Mouse (Mus musculus) heart, adult 2 months (tissue): ENCODE data around the gene Dse. TPM values are rescaled to one million over a fixed set of nuclear protein-coding genes. Genes with fewer than 3 reads are reported as not detected.
A peak's percentile ranks its signal among the peaks of the same experiment; 100 is the strongest.

Experiments
- DNase-seq, 2 experiments: peaks; one replicate each; pipeline ENCODE4 v3.0.0; 2021
- H3K27ac ChIP-seq: fragments of 200-600 bp; 2 replicates; pipeline ENCODE4 v1.8.1; 2022
- H3K27me3 ChIP-seq: fragments of 200-500 bp; 2 replicates; pipeline ENCODE4 v1.6.1; 2012; ENCODE audit warnings: mild to moderate bottlenecking, low read length, inconsistent platforms, mixed read lengths; ENCODE audit not compliant: control insufficient read depth, insufficient read depth
- H3K36me3 ChIP-seq: fragments of 200-500 bp; 2 replicates; pipeline ENCODE4 v1.6.1; 2012; ENCODE audit warnings: low read length, inconsistent platforms; ENCODE audit not compliant: control insufficient read depth, insufficient read depth
- H3K4me1 ChIP-seq: fragments of 200-500 bp; 2 replicates; pipeline ENCODE4 v1.6.1; 2011; ENCODE audit warnings: low read length; ENCODE audit not compliant: control insufficient read depth, insufficient read depth
- H3K4me3 ChIP-seq: fragments of 200-600 bp; 2 replicates; pipeline ENCODE4 v1.8.1; 2022
- H3K79me2 ChIP-seq: fragments of 200-500 bp; replicated peaks from 2 replicates; pipeline ENCODE4 v1.6.1; 2012; ENCODE audit warnings: mild to moderate bottlenecking, inconsistent platforms, low read length, moderate library complexity, mixed read lengths; ENCODE audit not compliant: control insufficient read depth, insufficient read depth
- H3K9ac ChIP-seq: fragments of 200-500 bp; 2 replicates; pipeline ENCODE4 v1.6.1; 2012; ENCODE audit warnings: low read depth, mild to moderate bottlenecking, control low read depth, inconsistent platforms, low read length, mixed read lengths
- CTCF ChIP-seq: fragments of 200-600 bp; IDR thresholded peaks from 2 replicates; pipeline ENCODE4 v1.8.1; 2022; ENCODE audit warnings: antibody characterized with exemption, mild to moderate bottlenecking, moderate library complexity
- EP300 ChIP-seq: fragments of 200-500 bp; IDR thresholded peaks from 2 replicates; pipeline ENCODE4 v1.6.1; 2011; ENCODE audit warnings: low read depth, low read length, control low read depth; ENCODE audit not compliant: insufficient read depth
- POLR2A ChIP-seq: fragments of 200-500 bp; IDR thresholded peaks from 2 replicates; pipeline ENCODE4 v1.6.1; 2011; ENCODE audit warnings: mild to moderate bottlenecking, low read depth, low read length, control low read depth; ENCODE audit not compliant: insufficient read depth
- WGBS: fragments of 180-500 bp; shearing (Covaris S2); methylation state at CpG from one replicate; pipeline ENCODE4 v1.1.7; 2018; 5-methylcytosine and 5-hydroxymethylcytosine counted together
- intact Hi-C: fragments of 180-260 bp; cut with DNase I; formaldehyde crosslinking; loops from one replicate; pipeline ENCODE4 v1.15.1; 2025
- polyA plus RNA-seq: library from polyadenylated mRNA; depleted of rRNA; stranded (reverse); fragments of >200 nt; gene quantifications from 2 replicates; pipeline ENCODE4 v1.2.3, GENCODE M21; 2012
- total RNA-seq, 2 experiments: library from RNA; stranded (reverse); gene quantifications; 2 replicates each; pipeline ENCODE4 v1.2.3; 2021

Dse gene
- total and polyA plus RNA-seq, 3 experiments: 3.2 to 5.0 (median 4.3) TPM

- TF ChIP-seq EP300 (no peak), POLR2A (no peak), CTCF (no peak)
- Histone ChIP-seq H3K9ac (peak overlapping the region; percentile 77), H3K27me3 (no peaks in the 10 kb centered on the region), H3K27ac (peak overlapping the region; percentile 77), H3K4me3 (peak overlapping the region; percentile 73), H3K79me2 (no peaks in the 10 kb centered on the region), H3K4me1 (no peaks in the 10 kb centered on the region), H3K36me3 (no peaks in the 10 kb centered on the region)
- peak; percentile 85 to 87 for DNase-seq
- intact Hi-C loops: no loop called here
- WGBS: under 1% methylated on average over 64 of the region's 65 CpGs
Measured at GRCm38 (mm10) chr10:34206783-34207502, 572 bp downstream of the Dse start.

GRCm38 (mm10) chr10:34206436-34206782, 1.1 kb downstream of the Dse start:
- 10% methylated on average over 15 of the region's 15 CpGs for WGBS
- DNase-seq: peak; percentile 72 to 78
- H3K27ac ChIP-seq: peak overlapping the region; percentile 77
- peak overlapping the region; percentile 73 for H3K4me3 ChIP-seq
- 0 out of 2 replicates have a peak, but pooled peaks have one; percentile 23 for TF ChIP-seq POLR2A
- TF ChIP-seq CTCF: no peak
- no peaks in the 10 kb centered on the region for H3K27me3 ChIP-seq
- H3K9ac ChIP-seq: peak overlapping the region; percentile 77
- H3K79me2 ChIP-seq: no peaks in the 10 kb centered on the region
- intact Hi-C loops: no loop called here
- no peaks in the 10 kb centered on the region for H3K4me1 ChIP-seq
- H3K36me3 ChIP-seq: no peaks in the 10 kb centered on the region

GRCm38 (mm10) chr10:34205825-34206224, 1.7 kb downstream of the Dse start:
- H3K27ac ChIP-seq: no peak overlapping the region; the same call in 1 of the 2 replicates
- no peaks in the 10 kb centered on the region for H3K36me3 ChIP-seq
- H3K9ac ChIP-seq: no peak overlapping the region
- no peaks in the 10 kb centered on the region for H3K79me2 ChIP-seq
- TF ChIP-seq CTCF (0 out of 2 replicates have a peak, but pooled peaks have one; percentile 4), EP300 (no peak), POLR2A (no peak)
- intact Hi-C loops: no loop called here
- DNase-seq: no peak
- WGBS: 90% methylated on average over 1 of the region's 1 CpGs
- H3K4me3 ChIP-seq: no peak overlapping the region
- H3K27me3 ChIP-seq: no peaks in the 10 kb centered on the region
- no peaks in the 10 kb centered on the region for H3K4me1 ChIP-seq

GRCm38 (mm10) chr10:34200689-34201088, 6.8 kb downstream of the Dse start:
- peak; percentile 24 to 26 for DNase-seq
- Histone ChIP-seq H3K79me2 (peaks cover 1% of the 10 kb centered on the region; the same call in 1 of the 2 replicates), H3K9ac (no peak overlapping the region), H3K27me3 (no peaks in the 10 kb centered on the region), H3K4me3 (no peak overlapping the region), H3K4me1 (peaks cover 3% of the 10 kb centered on the region), H3K36me3 (no peaks in the 10 kb centered on the region), H3K27ac (no peak overlapping the region)
- TF ChIP-seq POLR2A (no peak), EP300 (no peak), CTCF (no peak)
- 47% methylated on average over 1 of the region's 1 CpGs for WGBS
- intact Hi-C loops: no loop called here

- Histone ChIP-seq H3K4me1 (peaks cover 3% of the 10 kb centered on the region), H3K27ac (no peak overlapping the region), H3K79me2 (peaks cover 1% of the 10 kb centered on the region; the same call in 1 of the 2 replicates), H3K27me3 (no peaks in the 10 kb centered on the region), H3K4me3 (no peak overlapping the region), H3K9ac (no peak overlapping the region), H3K36me3 (no peaks in the 10 kb centered on the region; the same call in 1 of the 2 replicates)
- no peak for TF ChIP-seq EP300
- no peak for TF ChIP-seq CTCF
- no peak for TF ChIP-seq POLR2A
- 43% methylated on average over 3 of the region's 3 CpGs for WGBS
- intact Hi-C loops: no loop called here
- DNase-seq: no peak
Measured at GRCm38 (mm10) chr10:34198574-34198973, 8.9 kb downstream of the Dse start.

- Histone ChIP-seq H3K4me3 (no peak overlapping the region), H3K9ac (no peak overlapping the region), H3K27me3 (no peaks in the 10 kb centered on the region), H3K36me3 (no peaks in the 10 kb centered on the region; the same call in 1 of the 2 replicates), H3K4me1 (peaks cover 3% of the 10 kb centered on the region), H3K27ac (no peak overlapping the region), H3K79me2 (peaks cover 1% of the 10 kb centered on the region; the same call in 1 of the 2 replicates)
- DNase-seq: peak in 1 of 2 experiments; percentile 42
- 0 out of 2 replicates have a peak, but pooled peaks have one; percentile 53 for TF ChIP-seq EP300
- no peak for TF ChIP-seq CTCF
- no peak for TF ChIP-seq POLR2A
- WGBS: 19% methylated on average over 3 of the region's 3 CpGs
- intact Hi-C loops: no loop called here
Measured at GRCm38 (mm10) chr10:34198061-34198460, 9.5 kb downstream of the Dse start.
